Mouse (Mus musculus): ENCODE results near the gene Nxf3.

Nxf3 gene

GRCm38 (mm10) chrX:136085155-136085554, at the start of gene Nxf3:
Gene Nxf3 (minus strand): TSS chrX:136085255.
- DNase-seq (ENCODE audit: low spot score in 2 of 2): no peak

GRCm38 (mm10) chrX:136127744-136128064, 42.6 kb upstream of the Nxf3 start:
- peak; percentile 50 to 58 for DNase-seq (ENCODE audit: low spot score in 2 of 2)

- no peak for DNase-seq (ENCODE audit: low spot score in 2 of 2)
These were observed 42.1 kb upstream of the Nxf3 start for GRCm38 (mm10) chrX:136127038-136127743.

DNA sequence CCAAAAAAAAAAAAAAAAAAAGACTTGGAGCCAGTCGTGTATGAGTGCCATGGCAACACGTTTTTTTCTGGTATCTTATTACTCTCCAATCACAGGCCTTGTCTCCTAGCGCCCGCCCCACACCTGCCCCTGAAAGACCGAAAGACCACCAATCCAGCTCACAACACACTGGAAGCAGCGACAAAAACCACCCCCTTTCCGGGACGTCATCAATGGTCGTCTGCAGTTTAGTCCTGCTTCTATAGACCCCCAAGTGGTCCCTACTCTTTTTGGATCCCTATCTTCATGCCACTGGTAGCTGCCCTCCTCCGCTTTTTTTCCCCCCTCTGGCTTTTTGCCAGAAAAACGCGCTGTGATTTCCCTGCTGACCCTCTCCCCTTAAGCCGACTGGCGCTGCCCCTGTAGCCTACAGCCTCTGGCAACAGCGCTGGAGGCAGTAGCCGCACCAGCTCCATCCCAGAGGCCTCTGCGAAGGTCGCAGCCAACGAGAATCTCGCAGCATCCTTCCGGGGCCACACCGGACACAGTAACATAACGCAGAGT, 30.4 kb upstream of the Nxf3 start:
- DNase-seq (ENCODE audit: low spot score in 2 of 2): peak; percentile 88 to 94

DNA sequence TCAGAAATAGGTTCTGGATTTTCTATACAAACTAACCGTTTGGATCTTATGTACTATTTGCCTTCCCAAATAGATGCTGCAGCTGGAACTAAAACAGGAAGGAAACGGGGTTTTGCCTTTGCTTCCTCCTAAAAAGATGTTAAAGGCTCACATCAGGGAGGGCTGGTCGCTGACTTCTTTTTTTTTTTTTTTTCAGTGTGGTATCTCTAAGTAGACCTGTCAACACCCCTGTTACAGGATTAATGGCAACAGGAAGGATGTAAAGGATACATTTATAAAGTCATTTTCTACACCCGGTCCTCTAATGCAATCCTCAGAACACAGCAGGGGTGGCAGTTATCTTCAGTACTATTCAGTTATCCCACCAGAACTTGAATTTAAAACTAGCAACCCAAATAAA, 30.0 kb upstream of the Nxf3 start:
- no peak for DNase-seq (ENCODE audit: low spot score in 2 of 2)

DNA sequence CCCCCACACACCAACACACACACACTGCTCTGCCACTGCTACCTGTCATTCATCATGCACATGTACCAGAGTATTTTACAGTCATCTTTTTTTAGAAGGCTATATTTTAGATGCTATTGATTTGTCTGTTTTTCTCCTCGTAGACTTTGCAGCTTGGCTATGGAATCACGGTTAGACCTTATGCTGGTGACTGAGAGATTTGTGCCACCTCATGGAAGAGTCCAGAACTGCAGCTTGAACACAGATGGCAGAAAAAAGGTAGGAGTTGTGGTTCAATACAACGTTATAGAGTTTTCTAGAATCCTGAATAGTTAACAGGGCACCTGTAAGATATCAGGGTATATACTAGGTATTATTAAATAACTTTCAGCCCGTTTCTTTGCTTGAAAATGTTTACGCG, 22.9 kb upstream of the Nxf3 start:
- peak; percentile 68 to 77 for DNase-seq (ENCODE audit: low spot score in 2 of 2)

DNA sequence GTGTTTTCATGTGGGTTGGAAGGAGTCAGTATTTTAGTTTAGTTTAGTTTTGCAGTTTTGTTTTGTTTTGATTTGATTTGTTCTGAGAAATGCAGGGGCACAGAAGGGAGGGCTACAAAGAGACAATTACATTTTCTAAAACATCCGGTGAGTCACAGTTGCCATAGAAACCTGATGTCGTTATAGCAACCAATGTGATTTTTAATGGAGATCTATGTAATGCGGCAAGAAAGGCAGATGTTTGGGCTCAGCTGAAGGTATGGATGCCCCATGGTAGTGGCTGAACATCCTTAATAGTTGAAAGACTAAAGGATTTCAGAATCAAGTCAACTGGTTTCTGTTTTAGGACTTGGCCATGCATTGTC, 19.7 kb upstream of the Nxf3 start:
- no peak for DNase-seq (ENCODE audit: low spot score in 2 of 2)

DNA sequence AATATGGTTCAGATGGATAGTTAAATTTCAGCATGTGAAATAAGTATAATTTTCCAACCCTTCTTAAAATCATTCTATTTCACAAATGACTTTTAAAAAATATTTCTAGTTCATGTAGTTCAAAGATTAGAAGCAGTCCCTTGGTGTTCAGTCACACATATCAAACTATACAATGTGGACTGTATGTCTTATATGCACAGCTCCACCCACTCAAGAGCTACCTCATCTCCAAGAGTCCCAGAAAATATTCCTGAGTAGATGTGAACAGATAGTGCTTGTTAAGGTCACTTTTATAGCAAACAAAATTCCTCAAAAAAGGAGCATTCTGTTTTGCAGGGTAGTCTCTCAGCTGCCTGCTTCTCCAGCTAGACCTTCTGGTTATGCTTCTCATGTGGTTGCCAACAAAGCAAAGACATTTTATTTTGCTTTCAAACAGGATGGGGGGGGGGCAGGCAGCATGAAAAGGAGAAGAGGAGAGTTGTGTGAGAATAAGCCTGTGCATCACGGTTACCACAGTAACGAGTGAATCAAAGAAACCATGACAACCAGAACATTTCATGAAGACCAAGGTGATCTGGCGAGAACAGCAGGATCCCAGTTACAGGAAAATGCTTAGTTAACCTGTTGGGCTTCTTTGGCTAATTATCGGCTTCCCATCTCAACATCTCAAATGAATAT, 19.1 kb upstream of the Nxf3 start:
- peak; percentile 45 to 48 for DNase-seq (ENCODE audit: low spot score in 2 of 2)

DNA sequence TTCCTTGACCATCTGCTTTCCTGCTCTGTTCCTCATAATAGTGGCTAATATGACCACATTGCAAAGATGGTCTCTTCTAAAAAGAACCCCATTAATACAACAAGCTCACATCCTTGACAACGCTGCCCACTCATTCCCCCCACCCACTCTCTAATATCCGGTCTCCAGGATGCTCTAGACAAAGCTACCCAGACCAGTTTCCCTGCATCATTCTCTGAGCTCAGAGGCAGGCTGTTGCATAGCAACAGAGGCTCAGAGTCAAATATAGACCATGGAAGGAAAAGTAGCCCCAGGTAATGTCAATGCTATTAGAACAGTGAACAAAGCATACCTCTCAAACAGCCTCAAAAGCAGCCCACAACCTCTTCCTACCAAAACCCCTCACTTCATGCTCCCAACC, 9.4 kb upstream of the Nxf3 start:
- DNase-seq (ENCODE audit: low spot score in 2 of 2): peak; percentile 22 to 48

GRCm38 (mm10) chrX:136092497-136093279, 7.6 kb upstream of the Nxf3 start:
- DNase-seq (ENCODE audit: low spot score in 2 of 2): no peak

DNA sequence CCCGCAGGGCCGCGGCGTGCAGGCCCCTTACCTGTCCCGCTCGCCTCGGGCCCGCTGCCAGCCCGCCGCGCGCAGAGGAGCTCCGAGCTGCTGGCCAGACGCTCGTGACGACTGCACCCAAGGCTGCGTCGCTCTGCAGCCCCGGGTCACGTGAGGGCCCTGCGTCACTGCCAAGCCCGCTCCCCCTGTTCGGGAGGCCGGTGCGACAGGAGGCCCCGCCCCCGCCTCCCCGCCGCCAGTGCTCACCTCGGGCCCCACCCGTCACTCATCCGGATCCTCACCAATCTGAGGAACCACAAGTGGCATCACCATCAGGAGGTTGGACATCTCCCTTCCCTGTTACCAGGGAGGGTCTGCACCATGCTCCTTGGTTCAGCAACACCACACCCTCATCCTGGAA, 17.0 kb downstream of the Nxf3 start, which contains the start of gene Bex2:
Gene Bex2 (minus strand): TSS at position 217 of the 400 bp plus-strand sequence.
- peak; percentile 27 to 70 for DNase-seq (ENCODE audit: low spot score in 2 of 2)

DNA sequence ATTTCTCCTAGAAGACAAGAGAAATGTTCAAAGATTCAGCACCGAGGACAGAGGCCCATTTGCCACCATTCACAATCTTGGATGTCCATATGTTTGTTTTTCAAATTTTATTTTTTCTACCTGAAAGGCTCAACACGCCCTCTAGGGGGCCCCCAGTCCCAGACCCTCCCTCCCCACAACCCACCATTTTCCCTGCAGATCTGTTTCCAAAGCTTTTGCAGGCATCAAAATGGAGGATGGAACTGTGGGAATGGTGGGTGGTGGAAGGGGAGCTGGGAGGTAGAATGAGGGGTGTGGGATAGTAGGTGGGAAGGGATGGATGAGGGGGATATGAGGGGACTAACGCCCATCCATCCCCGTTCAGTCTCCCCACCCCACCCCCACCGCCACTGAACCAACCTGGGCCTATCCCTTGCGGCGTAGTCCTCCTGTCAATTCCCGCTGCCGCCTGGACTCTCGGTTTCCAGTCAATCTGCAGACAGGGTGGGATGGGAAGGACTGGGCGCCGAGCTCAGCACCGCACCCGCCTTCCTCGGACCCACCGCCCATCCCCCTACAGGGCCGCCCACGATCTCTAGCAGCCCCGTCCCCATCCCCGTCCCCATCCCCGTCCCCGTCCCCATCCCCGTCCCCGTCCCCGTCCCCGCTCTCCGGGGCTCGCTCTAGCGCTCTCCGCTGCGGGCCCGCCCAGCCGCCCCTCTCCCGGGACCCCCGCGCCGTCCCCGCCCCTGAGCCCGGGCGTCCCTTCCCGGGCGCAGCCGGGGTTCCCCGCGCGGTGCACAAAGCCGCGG, 17.7 kb downstream of the Nxf3 start:
- peak; percentile 43 to 50 for DNase-seq (ENCODE audit: low spot score in 2 of 2)

GRCm38 (mm10) chrX:136060698-136061097, 24.4 kb downstream of the Nxf3 start:
- DNase-seq (ENCODE audit: low spot score in 2 of 2): no peak

DNA sequence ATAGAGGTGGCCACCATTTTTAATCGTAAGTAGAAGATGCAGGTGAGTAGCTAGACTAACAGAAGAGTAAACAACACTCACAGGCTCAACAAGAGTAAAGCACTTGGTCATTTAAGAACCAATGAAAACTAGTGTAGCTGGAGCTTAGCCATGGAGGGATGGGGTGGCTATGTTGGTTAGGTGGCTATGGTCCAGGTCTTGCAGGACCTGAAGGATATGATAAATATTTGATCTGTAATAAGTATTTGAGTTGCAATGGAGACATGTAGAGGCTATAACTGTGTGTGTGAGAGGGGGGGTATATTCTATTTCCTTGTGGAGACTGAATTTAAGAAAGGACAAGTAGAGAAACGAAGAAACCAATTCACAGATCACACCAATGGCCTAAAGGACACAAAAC, 33.8 kb downstream of the Nxf3 start:
- no peak for DNase-seq (ENCODE audit: low spot score in 2 of 2)

GRCm38 (mm10) chrX:136047528-136047927, 37.5 kb downstream of the Nxf3 start:
- peak; percentile 69 to 78 for DNase-seq (ENCODE audit: low spot score in 2 of 2)

- no peak for DNase-seq (ENCODE audit: low spot score in 2 of 2)
These were observed 41.3 kb downstream of the Nxf3 start for GRCm38 (mm10) chrX:136043726-136044125.

GRCm38 (mm10) chrX:136032799-136033763, 52.0 kb downstream of the Nxf3 start, which contains the start of gene Arxes1:
Gene Arxes1 (plus strand): TSS chrX:136033367.
- DNase-seq (ENCODE audit: low spot score in 2 of 2): peak; percentile 30 to 39

DNA sequence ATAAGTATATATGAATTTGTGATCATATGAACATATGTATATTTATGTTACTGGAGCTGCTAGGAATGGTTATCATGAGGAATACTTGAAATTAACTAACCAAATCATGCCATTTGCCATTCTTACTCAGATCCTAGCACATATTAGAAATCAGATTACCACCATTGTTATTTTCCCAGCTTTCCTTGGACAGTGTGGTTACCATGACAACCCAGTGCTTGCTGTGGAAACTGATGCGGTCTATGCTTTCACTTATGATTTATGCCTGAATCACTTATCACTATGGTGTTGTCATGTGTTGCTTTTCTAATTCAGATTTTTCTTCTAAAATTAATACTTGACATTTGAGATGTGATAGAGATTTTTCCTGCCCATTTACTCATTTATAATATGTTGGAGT, 54.7 kb downstream of the Nxf3 start:
- DNase-seq (ENCODE audit: low spot score in 2 of 2): peak in 1 of 2 experiments; percentile 23

All from right cerebral cortex, postnatal 10 days (tissue).